Mouse (Mus musculus) ES-E14 (cell line): ENCODE data around the gene Igdcc3. TPM values are rescaled to one million over a fixed set of nuclear protein-coding genes. Genes with fewer than 3 reads are reported as not detected.
A peak's percentile ranks its signal among the peaks of the same experiment; 100 is the strongest.

Experiments used
- DNase-seq: peaks from one replicate; pipeline ENCODE4 v3.0.0-alpha.2; 2013; ENCODE audit warnings: low read depth, low spot score
- H3K27ac ChIP-seq: 2 replicates; pipeline ENCODE4 v1.5.1; 2012; ENCODE audit warnings: low read depth, mild to moderate bottlenecking, low read length, moderate library complexity, mixed read lengths; ENCODE audit not compliant: poor library complexity, insufficient read depth, severe bottlenecking
- H3K36me3 ChIP-seq: 2 replicates; pipeline ENCODE4 v1.6.1; 2012; ENCODE audit warnings: mild to moderate bottlenecking, low read length, moderate library complexity, mixed read lengths; ENCODE audit not compliant: control insufficient read depth, poor library complexity, insufficient read depth, severe bottlenecking
- H3K4me1 ChIP-seq, 2 experiments: fragments of 150-350 bp in 1 of 2; sonication (generic) in 1 of 2; 2 replicates each; pipeline ENCODE4 v1.6.1; 2012; ENCODE audit warnings: low read length in 2 of 2, mild to moderate bottlenecking in 1 of 2, mixed read lengths in 1 of 2; ENCODE audit not compliant: control insufficient read depth in 2 of 2, insufficient read depth in 2 of 2, poor library complexity in 1 of 2
- H3K4me3 ChIP-seq, 2 experiments: fragments of 150-350 bp in 1 of 2; sonication (generic) in 1 of 2; 2 replicates each; pipeline ENCODE4 v1.5.1; 2012; ENCODE audit warnings: low read length in 2 of 2, low read depth in 1 of 2, mild to moderate bottlenecking in 1 of 2, mixed read lengths in 1 of 2; ENCODE audit not compliant: insufficient read depth in 1 of 2, poor library complexity in 1 of 2, severe bottlenecking in 1 of 2
- H3K9ac ChIP-seq: 2 replicates; pipeline ENCODE4 v1.6.1; 2012; ENCODE audit warnings: low read depth, mild to moderate bottlenecking, low read length, mixed read lengths; ENCODE audit not compliant: poor library complexity, insufficient read depth, severe bottlenecking
- H3K9me3 ChIP-seq: fragments of 150-350 bp; sonication (generic); 2 replicates; pipeline ENCODE4 v1.6.1; 2012; ENCODE audit warnings: low read depth, mild to moderate bottlenecking, low read length; ENCODE audit not compliant: control insufficient read depth, insufficient read depth
- CHD2 ChIP-seq: IDR thresholded peaks from 2 replicates; pipeline ENCODE4 v1.6.1; 2014; ENCODE audit warnings: mild to moderate bottlenecking, low read depth, low read length, inconsistent platforms
- HCFC1 ChIP-seq: IDR thresholded peaks from 2 replicates; pipeline ENCODE4 v1.6.1; 2012; ENCODE audit warnings: low read length, inconsistent platforms, borderline replicate concordance; ENCODE audit not compliant: insufficient read depth
- MAFK ChIP-seq: IDR thresholded peaks from 2 replicates; pipeline ENCODE4 v1.6.1; 2014; ENCODE audit warnings: mild to moderate bottlenecking, low read depth, low read length, inconsistent platforms; ENCODE audit not compliant: insufficient read depth
- ZC3H11A ChIP-seq: IDR thresholded peaks from 2 replicates; pipeline ENCODE4 v1.6.1; 2012; ENCODE audit warnings: low read depth, mild to moderate bottlenecking, inconsistent platforms, low read length, borderline replicate concordance
- ZNF384 ChIP-seq: IDR thresholded peaks from 2 replicates; pipeline ENCODE4 v1.6.1; 2012; ENCODE audit warnings: low read depth, low read length, inconsistent platforms
- in situ Hi-C, 2 experiments: fragments of 600-800 bp; cut with MboI; formaldehyde crosslinking; loops; one replicate each; pipeline ENCODE4 v1.15.1; 2025; ENCODE audit warnings: low sequenced_read_pairs in 2 of 2, inconsistent platforms in 1 of 2; ENCODE audit not compliant: unreplicated experiment in 2 of 2
- total RNA-seq: library from RNA; depleted of rRNA; stranded (reverse); fragments of 300-350 nt; gene quantifications from 2 replicates; pipeline ENCODE4 v1.2.3, GENCODE M21; 2012

Igdcc3 gene
- total RNA-seq, 1 experiment = 6.0 TPM

GRCm38 (mm10) chr9:65109132-65110072, 31.6 kb upstream of the Igdcc3 start:
- Histone ChIP-seq H3K4me3 (peak overlapping the region; percentile 10 to 57; a peak in 3 of 4 replicates), H3K36me3 (peaks cover 1% of the 10 kb centered on the region; the same call in 1 of the 2 replicates), H3K4me1 (peaks cover 27 to 29% of the 10 kb centered on the region in 2 experiments), H3K9me3 (no peaks in the 10 kb centered on the region), H3K9ac (peak overlapping the region; percentile 38; the same call in 1 of the 2 replicates), H3K27ac (peak overlapping the region; percentile 90)
- DNase-seq = no peak
- in situ Hi-C loops = no loop called here
- TF ChIP-seq MAFK (no peak), HCFC1 (no peak), CHD2 (no peak), ZC3H11A (no peak), ZNF384 (no peak)

DNA sequence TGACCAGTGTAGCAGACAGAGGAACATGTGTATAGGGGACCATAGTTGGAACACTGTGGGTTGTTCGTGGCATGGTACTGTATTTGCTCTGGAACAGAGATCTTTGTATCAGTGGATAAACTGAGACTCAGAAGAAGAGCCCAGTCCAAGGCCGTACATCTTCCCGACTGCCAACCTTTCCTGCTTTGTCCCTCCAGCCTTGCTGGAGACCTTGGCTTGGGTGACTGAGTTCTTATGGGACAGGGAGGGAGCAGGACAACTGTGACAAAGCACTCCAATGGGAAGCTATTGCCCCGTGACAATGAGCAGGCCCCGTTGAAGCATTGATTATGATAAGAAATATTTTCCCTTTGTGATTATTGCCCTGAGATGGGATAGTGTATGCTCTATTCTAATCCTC, 29.3 kb upstream of the Igdcc3 start:
- H3K36me3 ChIP-seq = peaks cover 1% of the 10 kb centered on the region; the same call in 1 of the 2 replicates
- H3K4me1 ChIP-seq = peaks cover 17 to 20% of the 10 kb centered on the region in 2 experiments
- no peak for DNase-seq
- in situ Hi-C loops = no loop called here
- no peak overlapping the region for H3K4me3 ChIP-seq
- TF ChIP-seq ZC3H11A (no peak), HCFC1 (no peak), MAFK (no peak), CHD2 (no peak), ZNF384 (no peak)
- H3K9ac ChIP-seq = no peak overlapping the region
- no peak overlapping the region for H3K27ac ChIP-seq
- no peaks in the 10 kb centered on the region for H3K9me3 ChIP-seq

GRCm38 (mm10) chr9:65113694-65114093, 27.3 kb upstream of the Igdcc3 start:
- H3K9me3 ChIP-seq = no peaks in the 10 kb centered on the region
- in situ Hi-C loops = no loop called here
- TF ChIP-seq ZC3H11A (no peak), HCFC1 (no peak), ZNF384 (no peak), MAFK (no peak), CHD2 (no peak)
- no peaks in the 10 kb centered on the region for H3K36me3 ChIP-seq
- H3K4me1 ChIP-seq = peaks cover 8 to 15% of the 10 kb centered on the region in 2 experiments
- H3K4me3 ChIP-seq = no peak overlapping the region
- no peak overlapping the region for H3K9ac ChIP-seq
- no peak overlapping the region for H3K27ac ChIP-seq
- no peak for DNase-seq

DNA sequence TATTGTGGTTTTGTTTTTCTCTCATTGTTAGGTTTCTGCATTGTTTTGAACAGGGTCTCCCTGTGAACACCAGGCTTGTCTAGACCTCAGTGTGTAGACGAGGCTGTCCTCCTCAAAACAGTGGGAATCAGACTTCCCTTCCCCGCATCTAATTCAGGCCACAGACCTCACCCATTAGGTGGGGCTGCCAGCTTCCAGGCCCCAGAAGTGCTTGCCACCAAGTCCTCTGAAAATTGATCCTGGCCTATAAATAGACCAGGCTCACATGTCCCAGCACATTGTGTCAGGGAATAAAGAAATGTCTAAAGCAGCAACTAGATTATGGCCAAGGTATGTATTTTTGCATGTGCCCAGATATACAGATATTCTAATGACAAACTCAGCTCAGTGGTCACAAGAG, 25.1 kb upstream of the Igdcc3 start:
- peaks cover 0 to 6% of the 10 kb centered on the region in 2 experiments; a peak in 2 of 4 replicates for H3K4me1 ChIP-seq
- no peak overlapping the region for H3K9ac ChIP-seq
- no peak overlapping the region for H3K4me3 ChIP-seq
- H3K27ac ChIP-seq = no peak overlapping the region
- no peak for DNase-seq
- no peak for TF ChIP-seq ZNF384
- no peaks in the 10 kb centered on the region for H3K36me3 ChIP-seq
- in situ Hi-C loops = no loop called here
- H3K9me3 ChIP-seq = no peaks in the 10 kb centered on the region

- H3K27ac ChIP-seq = no peak overlapping the region
- no peaks in the 10 kb centered on the region for H3K36me3 ChIP-seq
- H3K9me3 ChIP-seq = no peaks in the 10 kb centered on the region
- TF ChIP-seq ZC3H11A (no peak), CHD2 (no peak), HCFC1 (no peak), ZNF384 (no peak), MAFK (no peak)
- H3K4me1 ChIP-seq = peaks cover 0 to 9% of the 10 kb centered on the region in 2 experiments; a peak in 2 of 4 replicates
- H3K4me3 ChIP-seq = no peak overlapping the region
- no peak for DNase-seq
- in situ Hi-C loops = no loop called here
- no peak overlapping the region for H3K9ac ChIP-seq
These were observed 23.5 kb upstream of the Igdcc3 start for GRCm38 (mm10) chr9:65117516-65117915.
